Mouse (Mus musculus): ENCODE results near the gene D130052B06Rik. TPM values are rescaled to one million over a fixed set of nuclear protein-coding genes. Genes with fewer than 3 reads are reported as not detected.

D130052B06Rik gene
- polyA plus RNA-seq, 1 experiment from 2014 or later, result not detected

Other genes with a start within 250 kb of the D130052B06Rik start
- gene Ranbp17, start 85.6 kb upstream of the D130052B06Rik start, polyA plus RNA-seq (2016; fragmentation: Nextera tagmentation; extraction: Ambion mirVana), result 7.9 and 8.2 TPM in 2 replicates
- 1.8 and 3.6 TPM in 2 replicates for gene Gabrp, start 20.3 kb upstream of the D130052B06Rik start, polyA plus RNA-seq (2016; fragmentation: Nextera tagmentation; extraction: Ambion mirVana)